Mouse (Mus musculus): ENCODE results near the gene Plagl2. TPM values are rescaled to one million over a fixed set of nuclear protein-coding genes. Genes with fewer than 3 reads are reported as not detected.

The Plagl2 gene
- polyA plus RNA-seq, 1 experiment from 2014 or later, result 7.4 TPM

Other genes with a start within 250 kb of the Plagl2 start
- 234 and 236 TPM in 2 replicates for gene Pdrg1, start 226.0 kb downstream of the Plagl2 start, polyA plus RNA-seq (2015; fragmentation: Nextera tagmentation; extraction: Ambion mirVana)
- 1.9 and 2.1 TPM in 2 replicates for gene Xkr7, start 209.6 kb downstream of the Plagl2 start, polyA plus RNA-seq (2015; fragmentation: Nextera tagmentation; extraction: Ambion mirVana)
- gene Ccm2l, start 175.5 kb downstream of the Plagl2 start, polyA plus RNA-seq (2015; fragmentation: Nextera tagmentation; extraction: Ambion mirVana), result 1.7 and 2.7 TPM in 2 replicates
- 2.9 and 3.3 TPM in 2 replicates for gene Hck, start 133.0 kb downstream of the Plagl2 start, polyA plus RNA-seq (2015; fragmentation: Nextera tagmentation; extraction: Ambion mirVana)
- 82.0 and 88.7 TPM in 2 replicates for gene Tm9sf4, start 80.1 kb downstream of the Plagl2 start, polyA plus RNA-seq (2015; fragmentation: Nextera tagmentation; extraction: Ambion mirVana)
- 49.2 and 49.7 TPM in 2 replicates for gene Tspyl3, start 16.0 kb downstream of the Plagl2 start, polyA plus RNA-seq (2015; fragmentation: Nextera tagmentation; extraction: Ambion mirVana)
- 5.2 and 6.2 TPM in 2 replicates for gene Pofut1, start 107 bp upstream of the Plagl2 start, polyA plus RNA-seq (2015; fragmentation: Nextera tagmentation; extraction: Ambion mirVana)
- 24.6 and 24.7 TPM in 2 replicates for gene Kif3b, start 50.0 kb upstream of the Plagl2 start, polyA plus RNA-seq (2015; fragmentation: Nextera tagmentation; extraction: Ambion mirVana)
- gene Asxl1, start 104.4 kb upstream of the Plagl2 start, polyA plus RNA-seq (2015; fragmentation: Nextera tagmentation; extraction: Ambion mirVana), result 13.7 and 14.9 TPM in 2 replicates